Mouse (Mus musculus): ENCODE measurements around the gene Alyref. TPM values are rescaled to one million over a fixed set of nuclear protein-coding genes. Genes with fewer than 3 reads are reported as not detected.

Alyref gene
- polyA plus RNA-seq (2012; rRNA removed) = 22.8 and 23.6 TPM in 2 replicates

DNA sequence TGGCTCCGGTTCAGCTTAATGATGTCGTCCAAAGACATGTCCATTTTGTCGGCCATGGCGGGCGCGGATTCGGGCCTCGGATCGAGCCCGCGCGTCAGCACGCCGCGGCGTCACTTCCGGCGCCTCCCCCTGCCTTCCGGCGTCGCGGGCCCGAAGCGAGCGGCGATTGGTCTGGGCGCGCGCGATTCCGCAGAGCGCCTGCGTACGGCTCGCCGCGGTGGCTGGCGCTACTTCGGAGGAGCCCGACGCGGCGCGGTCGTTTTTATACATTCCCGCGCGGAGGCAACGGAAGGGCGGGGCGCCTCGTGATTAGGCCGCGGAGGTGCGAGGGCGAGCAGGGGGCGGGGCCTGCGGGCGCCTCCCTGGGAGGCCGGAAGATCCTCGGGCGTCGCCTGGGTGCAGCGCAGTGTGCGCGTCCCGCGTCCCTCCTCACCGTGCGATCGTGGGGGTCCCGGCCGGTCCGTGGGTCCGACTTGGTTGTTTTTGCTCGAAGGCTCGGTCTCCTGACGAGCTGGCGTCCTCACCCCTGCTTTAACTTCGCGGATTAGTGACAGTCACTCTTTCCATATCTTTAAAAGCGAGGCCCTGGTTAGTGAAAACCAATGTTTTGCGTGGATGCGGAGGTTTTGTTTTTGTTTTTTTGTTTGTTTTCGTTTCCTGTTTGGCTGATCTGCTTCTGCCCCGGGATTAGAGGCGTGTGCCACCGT, at the start of gene Alyref, which contains the start of gene Anapc11:
Alyref (minus strand) TSS at position 83 of the 707 bp plus-strand sequence.
Anapc11 (plus strand) TSS at position 139 of the 707 bp plus-strand sequence.
- peaks cover 12% of the 10 kb centered on the region for H3K4me1 ChIP-seq (ENCODE audit: control insufficient read depth, insufficient read depth, low read length)
- H3K27ac ChIP-seq (ENCODE audit: control insufficient read depth, insufficient read depth, low read depth, low read length) = peak within 1 kb of the TSS; percentile 89
- peak within 1 kb of the TSS; percentile 93 for H3K4me3 ChIP-seq (ENCODE audit: control insufficient read depth, low read depth, low read length)
- peak; percentile 72 for TF ChIP-seq POLR2A (IDR thresholded peaks at IDR 0.05; ENCODE audit: control insufficient read depth, low read depth, low read length)
- no peak for TF ChIP-seq CTCF (IDR thresholded peaks at IDR 0.05; ENCODE audit: control insufficient read depth, insufficient read depth, insufficient replicate concordance, low read depth, low read length)
- no peaks in the 10 kb centered on the region for H3K27me3 ChIP-seq (ENCODE audit: control insufficient read depth, insufficient read depth, low read length)
- H3K36me3 ChIP-seq (ENCODE audit: control insufficient read depth, insufficient read depth, low read length) = peaks cover 4% of the 10 kb centered on the region; the same call in 1 of the 2 replicates

DNA sequence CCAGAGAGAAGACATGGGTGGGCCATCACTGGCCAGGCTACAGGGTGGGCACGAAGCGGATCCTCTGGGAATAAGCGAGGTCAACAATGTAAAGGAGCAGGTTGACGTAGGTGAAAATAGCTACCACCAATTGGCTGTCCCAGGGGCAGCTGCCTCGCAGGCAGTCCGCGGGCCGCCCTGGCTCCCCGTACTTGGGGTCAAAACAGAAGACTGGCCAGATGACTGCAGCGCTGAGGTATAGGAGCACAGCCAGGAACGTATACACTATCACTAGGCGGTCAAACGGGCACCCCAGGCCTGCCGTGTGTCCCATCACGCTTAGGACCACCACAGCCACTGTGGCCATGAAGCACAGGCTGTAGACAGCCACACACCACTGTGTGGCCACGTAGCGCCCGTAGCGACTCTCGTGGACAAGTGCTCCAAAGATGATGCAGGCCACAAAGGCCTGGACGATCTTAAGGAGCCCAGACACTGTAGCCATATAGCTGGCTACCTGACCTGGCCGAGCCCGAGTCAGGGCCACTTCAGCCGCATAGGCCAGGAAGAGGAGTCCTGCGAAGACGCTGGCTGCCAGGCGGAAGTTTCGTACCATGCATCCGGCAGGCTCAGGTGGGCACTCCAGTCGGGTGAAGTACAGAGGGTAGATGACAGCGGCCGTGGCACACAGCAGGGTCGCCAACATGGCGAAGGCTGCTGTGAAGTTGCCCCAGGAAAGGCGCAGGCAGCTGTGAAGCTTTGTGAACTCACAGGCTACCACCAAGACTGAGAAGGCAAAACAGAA, 49.1 kb upstream of the Alyref start:
- no peak overlapping the region for H3K27ac ChIP-seq (ENCODE audit: control insufficient read depth, insufficient read depth, low read depth, low read length)
- H3K27me3 ChIP-seq (ENCODE audit: control insufficient read depth, insufficient read depth, low read length) = 0 out of 2 replicates have a peak, but pooled peaks cover 2% of the 10 kb centered on the region
- peaks cover 17% of the 10 kb centered on the region for H3K4me1 ChIP-seq (ENCODE audit: control insufficient read depth, insufficient read depth, low read length)
- TF ChIP-seq CTCF (IDR thresholded peaks at IDR 0.05; ENCODE audit: control insufficient read depth, insufficient read depth, insufficient replicate concordance, low read depth, low read length) (no peak), POLR2A (IDR thresholded peaks at IDR 0.05; ENCODE audit: control insufficient read depth, low read depth, low read length) (no peak)
- no peaks in the 10 kb centered on the region for H3K36me3 ChIP-seq (ENCODE audit: control insufficient read depth, insufficient read depth, low read length)
- H3K4me3 ChIP-seq (ENCODE audit: control insufficient read depth, low read depth, low read length) = peak overlapping the region; percentile 46

- Histone ChIP-seq H3K36me3 (ENCODE audit: control insufficient read depth, insufficient read depth, low read length) (no peaks in the 10 kb centered on the region), H3K27ac (ENCODE audit: control insufficient read depth, insufficient read depth, low read depth, low read length) (no peak within 1 kb of the TSS), H3K27me3 (ENCODE audit: control insufficient read depth, insufficient read depth, low read length) (0 out of 2 replicates have a peak, but pooled peaks cover 2% of the 10 kb centered on the region), H3K4me1 (ENCODE audit: control insufficient read depth, insufficient read depth, low read length) (peaks cover 17% of the 10 kb centered on the region), H3K4me3 (ENCODE audit: control insufficient read depth, low read depth, low read length) (peak within 1 kb of the TSS; percentile 54)
- TF ChIP-seq CTCF (IDR thresholded peaks at IDR 0.05; ENCODE audit: control insufficient read depth, insufficient read depth, insufficient replicate concordance, low read depth, low read length) (no peak), POLR2A (IDR thresholded peaks at IDR 0.05; ENCODE audit: control insufficient read depth, low read depth, low read length) (no peak)
Measured at GRCm38 (mm10) chr11:120643601-120643987, 45.4 kb upstream of the Alyref start, which contains the start of gene Pycr1. Gene Pycr1 (minus strand): TSS chr11:120643769.

DNA sequence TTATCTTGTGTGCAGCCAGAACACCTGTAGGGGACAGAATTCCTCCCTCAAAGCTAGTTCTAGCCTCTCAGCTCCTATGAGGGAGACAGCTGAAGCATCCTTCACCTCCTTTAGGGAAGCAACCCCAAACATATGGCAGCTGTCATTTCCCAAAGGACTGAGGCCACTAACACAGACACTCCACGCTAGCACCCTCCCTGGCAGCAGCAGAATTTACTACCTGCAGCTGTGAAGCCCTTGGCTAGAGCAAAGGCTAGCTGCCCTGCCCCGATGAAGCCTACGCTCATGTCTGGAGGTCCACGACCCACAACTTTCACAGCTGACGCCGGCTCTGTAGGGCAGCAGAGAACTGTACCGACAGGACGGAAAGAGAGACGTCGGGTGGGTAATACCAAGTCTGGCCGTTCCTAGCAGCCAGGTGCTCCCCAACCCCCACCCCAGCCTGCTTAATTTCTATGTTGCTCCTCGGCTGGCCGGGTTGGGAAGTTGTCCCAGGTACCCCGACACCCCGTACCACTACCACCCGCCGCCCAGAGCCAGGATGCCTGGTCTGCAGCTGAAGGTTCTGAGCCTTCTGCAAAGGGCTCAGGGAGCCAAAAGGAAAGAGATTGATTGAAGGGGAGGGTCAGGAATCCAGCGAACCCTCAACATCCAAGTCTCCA, 44.9 kb upstream of the Alyref start:
- H3K36me3 ChIP-seq (ENCODE audit: control insufficient read depth, insufficient read depth, low read length) = no peaks in the 10 kb centered on the region
- H3K4me3 ChIP-seq (ENCODE audit: control insufficient read depth, low read depth, low read length) = peak overlapping the region; percentile 54
- H3K27me3 ChIP-seq (ENCODE audit: control insufficient read depth, insufficient read depth, low read length) = no peaks in the 10 kb centered on the region
- peaks cover 14% of the 10 kb centered on the region for H3K4me1 ChIP-seq (ENCODE audit: control insufficient read depth, insufficient read depth, low read length)
- TF ChIP-seq CTCF (IDR thresholded peaks at IDR 0.05; ENCODE audit: control insufficient read depth, insufficient read depth, insufficient replicate concordance, low read depth, low read length) (no peak), POLR2A (IDR thresholded peaks at IDR 0.05; ENCODE audit: control insufficient read depth, low read depth, low read length) (no peak)
- no peak overlapping the region for H3K27ac ChIP-seq (ENCODE audit: control insufficient read depth, insufficient read depth, low read depth, low read length)

GRCm38 (mm10) chr11:120641869-120642268, 43.7 kb upstream of the Alyref start:
- H3K27me3 ChIP-seq (ENCODE audit: control insufficient read depth, insufficient read depth, low read length) = no peaks in the 10 kb centered on the region
- H3K4me3 ChIP-seq (ENCODE audit: control insufficient read depth, low read depth, low read length) = no peak overlapping the region
- TF ChIP-seq POLR2A (IDR thresholded peaks at IDR 0.05; ENCODE audit: control insufficient read depth, low read depth, low read length) (no peak), CTCF (IDR thresholded peaks at IDR 0.05; ENCODE audit: control insufficient read depth, insufficient read depth, insufficient replicate concordance, low read depth, low read length) (no peak)
- peaks cover 8% of the 10 kb centered on the region for H3K4me1 ChIP-seq (ENCODE audit: control insufficient read depth, insufficient read depth, low read length)
- no peak overlapping the region for H3K27ac ChIP-seq (ENCODE audit: control insufficient read depth, insufficient read depth, low read depth, low read length)
- no peaks in the 10 kb centered on the region for H3K36me3 ChIP-seq (ENCODE audit: control insufficient read depth, insufficient read depth, low read length)

- Histone ChIP-seq H3K4me3 (ENCODE audit: control insufficient read depth, low read depth, low read length) (no peak overlapping the region), H3K27me3 (ENCODE audit: control insufficient read depth, insufficient read depth, low read length) (no peaks in the 10 kb centered on the region), H3K4me1 (ENCODE audit: control insufficient read depth, insufficient read depth, low read length) (peaks cover 8% of the 10 kb centered on the region), H3K36me3 (ENCODE audit: control insufficient read depth, insufficient read depth, low read length) (no peaks in the 10 kb centered on the region), H3K27ac (ENCODE audit: control insufficient read depth, insufficient read depth, low read depth, low read length) (no peak overlapping the region)
- no peak for TF ChIP-seq POLR2A (IDR thresholded peaks at IDR 0.05; ENCODE audit: control insufficient read depth, low read depth, low read length)
- TF ChIP-seq CTCF (IDR thresholded peaks at IDR 0.05; ENCODE audit: control insufficient read depth, insufficient read depth, insufficient replicate concordance, low read depth, low read length) = no peak
Measured at GRCm38 (mm10) chr11:120641255-120641654, 43.1 kb upstream of the Alyref start.
